Mouse (Mus musculus): ENCODE results near the gene Bcl2. TPM values are rescaled to one million over a fixed set of nuclear protein-coding genes. Genes with fewer than 3 reads are reported as not detected.
"Not testable (repeated sequence)": the region's sequence is repeated elsewhere in the genome, so short reads cannot be mapped to it uniquely, and the experiment has no call there.

Gene Bcl2
- total RNA-seq, 2 experiments from 2014 or later, result 5.5 to 6.1 TPM

- DNase-seq, result no peak
Observed at GRCm38 (mm10) chr1:106555498-106556168, 158.4 kb downstream of the Bcl2 start.

GRCm38 (mm10) chr1:106553846-106554802 is 159.9 kb downstream of the Bcl2 start:
- no peak for DNase-seq

- DNase-seq, result no peak
Observed at GRCm38 (mm10) chr1:106552856-106553255, 161.2 kb downstream of the Bcl2 start.

DNA sequence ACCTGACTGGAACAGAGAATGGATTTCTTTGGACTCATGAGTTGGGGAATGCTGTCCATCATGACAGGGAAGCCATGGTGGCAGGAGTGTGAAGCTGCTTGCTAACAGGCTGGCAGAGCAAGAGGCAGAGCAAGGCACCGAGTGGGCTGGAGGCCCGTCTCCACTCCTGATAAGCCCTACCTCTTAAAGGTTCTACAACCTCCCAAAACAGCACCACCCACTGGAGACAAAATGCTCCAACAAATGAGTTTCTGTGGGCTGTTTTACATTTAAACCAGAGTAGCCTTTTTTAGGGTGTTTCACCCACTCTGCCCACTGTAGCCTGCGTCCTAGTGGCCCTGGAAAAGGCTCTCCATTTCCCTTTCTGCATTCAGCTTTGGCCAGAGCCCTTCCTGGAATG is 163.5 kb downstream of the Bcl2 start:
- no peak for DNase-seq

DNA sequence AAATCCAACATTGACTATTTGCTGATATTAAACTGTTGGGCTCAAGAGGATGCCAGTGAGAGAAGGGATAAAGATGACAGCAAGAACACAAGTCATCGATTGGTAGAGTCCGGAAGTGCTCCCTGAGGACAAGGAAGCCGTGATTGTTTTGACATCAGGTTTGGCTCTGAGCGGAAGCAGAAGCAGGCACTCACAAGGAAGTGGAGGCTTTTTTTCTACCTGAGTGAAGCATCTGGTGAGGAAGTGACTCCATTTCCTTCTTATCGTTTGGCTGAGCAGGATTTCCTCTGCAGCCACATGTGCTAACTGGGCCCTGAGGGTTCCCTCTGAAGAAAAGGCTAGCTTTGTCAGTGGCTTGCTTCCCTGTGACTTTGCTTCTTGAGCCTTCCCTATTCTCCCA is 165.0 kb downstream of the Bcl2 start:
- peak in 1 of 2 experiments; percentile 71 for DNase-seq

GRCm38 (mm10) chr1:106544817-106545612 is 169.1 kb downstream of the Bcl2 start:
- DNase-seq, result peak; percentile 61 to 85

GRCm38 (mm10) chr1:106542731-106543130 is 171.3 kb downstream of the Bcl2 start:
- DNase-seq, result peak in 1 of 2 experiments; percentile 80

DNA sequence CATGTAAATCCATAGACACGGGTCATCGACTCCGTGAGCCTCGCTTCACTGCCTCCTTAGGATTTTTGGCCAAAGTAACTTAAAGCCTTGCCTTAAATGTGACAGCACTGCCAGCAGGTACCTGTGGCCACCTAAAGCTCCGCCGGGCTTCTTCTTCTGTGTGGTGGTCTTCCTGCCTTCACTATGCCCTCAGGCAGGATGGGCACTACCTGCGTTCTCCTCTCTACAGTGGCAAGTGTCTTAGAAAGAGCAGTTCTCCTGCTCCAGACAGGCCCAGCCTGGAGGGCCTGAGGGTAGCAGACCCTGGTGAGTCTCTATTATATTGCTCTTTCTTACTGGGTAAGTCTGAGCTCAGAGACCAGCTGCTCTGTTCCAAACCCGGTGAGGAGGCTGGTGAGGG is 172.2 kb downstream of the Bcl2 start:
- no peak for DNase-seq

DNA sequence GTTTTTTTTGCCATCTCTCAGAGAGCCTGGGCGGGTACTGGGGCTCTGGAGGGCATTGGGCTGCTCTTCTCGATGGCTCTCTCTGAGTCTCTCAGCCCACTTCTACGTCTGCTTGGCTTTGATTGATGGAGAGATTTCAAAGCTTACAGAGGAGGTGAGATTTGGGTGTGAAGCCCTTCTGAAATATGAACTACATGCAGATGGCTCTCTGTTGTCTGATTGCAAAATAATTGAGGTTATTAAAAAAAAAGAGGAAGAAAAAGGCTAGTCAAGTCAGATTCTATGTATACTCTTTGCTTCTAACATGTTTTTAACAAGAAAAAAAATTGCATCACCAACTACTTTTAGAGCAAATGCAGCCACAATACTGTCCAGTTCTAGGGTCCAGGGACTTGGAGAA is 173.9 kb downstream of the Bcl2 start:
- no peak for DNase-seq

- no peak for DNase-seq
Observed at GRCm38 (mm10) chr1:106539029-106539428, 175.0 kb downstream of the Bcl2 start.

- DNase-seq, result not testable (repeated sequence)
Observed at GRCm38 (mm10) chr1:106534835-106535234, 179.2 kb downstream of the Bcl2 start.

DNA sequence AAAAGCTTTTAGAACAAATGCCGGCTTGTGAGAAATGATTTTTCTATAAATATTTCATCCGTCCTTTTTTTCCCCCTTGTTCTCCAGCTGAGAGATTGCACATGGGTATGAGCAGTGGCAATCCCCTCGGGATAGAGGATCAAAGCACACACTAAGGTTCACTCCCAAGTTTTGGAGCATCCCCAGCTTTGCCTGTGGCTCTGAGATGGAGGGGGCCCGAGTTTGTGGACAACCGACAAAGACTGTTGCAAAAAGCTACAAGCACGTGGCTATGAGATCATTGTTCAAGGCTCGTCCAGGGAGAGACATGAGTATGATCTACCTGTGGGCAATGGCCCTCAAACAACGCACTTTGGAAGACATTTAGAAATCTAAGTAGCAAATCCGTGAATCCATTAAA is 184.5 kb downstream of the Bcl2 start:
- DNase-seq, result no peak

- DNase-seq, result no peak
Observed at GRCm38 (mm10) chr1:106527537-106527936, 186.5 kb downstream of the Bcl2 start.

DNA sequence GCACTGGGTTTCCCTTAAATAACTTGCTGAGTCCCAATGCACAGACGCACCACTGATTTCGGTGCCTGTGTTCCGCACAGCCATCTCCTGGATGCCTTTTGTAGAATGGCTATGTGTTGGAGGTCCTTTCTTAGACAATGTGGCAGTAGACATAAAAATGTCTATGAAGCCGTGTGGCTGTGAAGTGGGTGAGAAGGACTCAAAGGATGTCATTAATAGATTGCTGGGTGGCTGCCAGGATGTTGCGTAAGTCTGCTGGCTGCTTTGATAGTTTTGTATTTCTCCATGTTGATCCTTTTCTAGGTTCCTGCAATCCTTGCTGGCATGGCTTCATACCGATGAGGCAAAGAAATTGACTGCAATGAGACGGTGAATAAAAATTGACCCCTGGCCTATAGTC is 187.3 kb downstream of the Bcl2 start:
- peak; percentile 85 to 90 for DNase-seq

GRCm38 (mm10) chr1:106526112-106526511 is 188.0 kb downstream of the Bcl2 start:
- DNase-seq, result no peak

DNA sequence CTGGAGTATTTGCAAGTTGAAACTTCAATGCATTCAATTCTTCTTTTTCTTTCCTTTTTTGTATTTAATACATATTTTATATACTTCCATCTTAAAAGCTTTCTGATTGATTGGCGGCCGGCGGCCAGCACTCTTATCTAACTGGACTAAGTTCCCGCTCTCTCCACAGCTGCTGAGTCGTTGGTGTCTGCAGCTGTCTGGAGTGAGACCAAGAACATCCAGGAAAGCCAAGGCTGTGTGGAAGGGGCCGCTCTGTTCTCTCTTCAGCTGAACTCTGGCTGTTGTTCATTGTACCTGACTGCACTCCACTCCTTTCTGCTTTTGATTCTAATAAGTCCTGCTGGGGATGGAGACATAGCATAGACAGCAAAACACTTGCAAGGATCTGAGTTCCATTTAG is 190.3 kb downstream of the Bcl2 start:
- peak; percentile 69 to 79 for DNase-seq

GRCm38 (mm10) chr1:106523009-106523408 is 191.1 kb downstream of the Bcl2 start:
- DNase-seq, result no peak

DNA sequence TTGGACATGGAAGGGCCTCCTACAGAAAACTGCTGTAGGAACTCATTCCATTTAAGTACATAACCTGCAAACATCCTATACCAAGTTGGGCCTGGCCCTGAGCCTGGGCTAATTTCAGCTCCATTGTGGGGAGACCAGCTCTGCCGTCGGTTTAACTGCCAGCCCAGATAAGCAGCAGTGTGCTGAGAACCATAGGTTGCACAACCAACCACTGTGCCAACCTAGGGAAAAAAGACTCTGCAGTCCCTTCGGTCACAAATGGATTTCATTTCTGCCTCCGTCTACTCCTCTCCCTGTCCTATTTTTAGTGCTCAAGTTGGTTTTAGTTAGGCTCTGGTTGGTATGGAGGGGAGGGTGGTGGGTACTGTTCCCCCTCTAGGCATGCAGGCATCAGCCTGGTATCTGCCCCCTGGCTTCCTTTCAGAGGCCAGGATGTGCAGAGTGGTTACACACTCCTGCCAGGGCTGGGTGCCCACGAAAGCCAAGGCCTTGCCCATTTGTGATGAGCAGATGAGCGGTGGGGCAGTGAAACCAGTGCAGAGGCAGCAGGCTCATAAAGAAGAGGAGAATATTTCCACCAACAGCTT is 196.4 kb downstream of the Bcl2 start:
- peak in 1 of 2 experiments; percentile 14 for DNase-seq

- DNase-seq, result no peak
Observed at GRCm38 (mm10) chr1:106517099-106517498, 197.0 kb downstream of the Bcl2 start.

DNA sequence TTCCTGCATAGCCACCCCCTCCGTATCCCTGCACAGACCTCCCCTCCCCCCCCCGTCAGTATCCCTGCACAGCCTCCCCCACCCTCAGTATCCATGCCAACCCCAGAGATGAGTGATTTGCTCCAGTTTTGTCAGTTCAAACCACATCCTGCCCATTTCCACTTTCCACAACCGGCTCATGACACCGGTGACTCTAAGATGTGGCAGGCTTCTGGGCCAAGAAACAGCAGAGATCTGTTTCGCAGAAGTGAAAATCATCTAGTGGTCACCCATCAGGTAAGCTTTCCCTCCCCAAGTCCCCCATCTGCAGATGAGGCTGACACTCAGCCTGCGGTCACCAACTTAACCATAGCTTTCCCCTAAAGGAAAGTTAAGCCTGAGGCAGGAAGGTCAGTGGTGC is 198.5 kb downstream of the Bcl2 start:
- no peak for DNase-seq

GRCm38 (mm10) chr1:106513890-106514643 is 200.0 kb downstream of the Bcl2 start:
- DNase-seq, result no peak
